Mouse (Mus musculus) cerebellum, adult 11-12 months (tissue): ENCODE results near the gene Myo19.

ENCODE experiments used
- DNase-seq: peaks from one replicate; pipeline ENCODE4 v3.0.0; 2022

The Myo19 gene

GRCm38 (mm10) chr11:84886767-84887511 lies 7.0 kb downstream of the Myo19 start:
- DNase-seq = no peak

- no peak for DNase-seq
Measured at GRCm38 (mm10) chr11:84888025-84888424, 8.1 kb downstream of the Myo19 start.

DNA sequence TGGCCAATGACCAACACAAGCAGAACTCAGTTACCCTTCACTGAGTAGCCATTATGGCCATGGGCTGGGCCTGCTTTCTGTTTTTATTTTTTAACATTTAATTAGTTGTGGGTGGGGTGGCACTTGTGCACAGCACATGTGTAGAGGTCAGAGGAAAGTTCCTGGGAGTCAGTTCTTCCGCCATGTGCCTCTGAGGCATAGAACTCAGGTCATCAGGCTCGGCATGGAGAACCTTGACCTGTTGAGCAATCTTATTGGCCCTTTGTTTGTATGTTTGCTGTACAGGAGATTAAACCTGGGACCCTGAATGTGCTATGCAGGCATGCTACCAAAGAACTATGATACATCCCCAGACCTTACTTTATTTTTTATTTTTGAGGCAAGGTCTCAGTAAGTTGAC lies 9.5 kb downstream of the Myo19 start:
- DNase-seq = no peak

DNA sequence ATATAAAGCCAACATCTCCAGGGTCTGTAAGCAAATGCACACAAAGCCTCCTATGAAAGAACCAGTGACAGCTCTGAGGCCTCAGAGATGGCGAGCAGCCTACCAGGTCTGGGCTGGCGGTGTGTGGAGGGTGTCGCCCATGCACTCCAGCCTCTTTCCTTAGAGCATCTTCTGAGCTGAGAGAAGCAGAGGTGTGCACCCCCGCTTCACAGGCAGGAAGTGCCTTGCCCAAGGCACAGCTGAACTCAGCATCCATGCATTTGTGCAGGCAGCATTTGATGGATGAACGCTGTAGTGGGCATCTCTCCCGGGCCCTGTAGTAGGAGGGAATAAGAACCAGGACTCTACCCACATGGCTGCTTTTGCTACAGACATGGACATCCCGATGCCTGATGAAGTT lies 11.8 kb downstream of the Myo19 start:
- no peak for DNase-seq

GRCm38 (mm10) chr11:84893113-84893512 lies 13.2 kb downstream of the Myo19 start:
- no peak for DNase-seq

DNA sequence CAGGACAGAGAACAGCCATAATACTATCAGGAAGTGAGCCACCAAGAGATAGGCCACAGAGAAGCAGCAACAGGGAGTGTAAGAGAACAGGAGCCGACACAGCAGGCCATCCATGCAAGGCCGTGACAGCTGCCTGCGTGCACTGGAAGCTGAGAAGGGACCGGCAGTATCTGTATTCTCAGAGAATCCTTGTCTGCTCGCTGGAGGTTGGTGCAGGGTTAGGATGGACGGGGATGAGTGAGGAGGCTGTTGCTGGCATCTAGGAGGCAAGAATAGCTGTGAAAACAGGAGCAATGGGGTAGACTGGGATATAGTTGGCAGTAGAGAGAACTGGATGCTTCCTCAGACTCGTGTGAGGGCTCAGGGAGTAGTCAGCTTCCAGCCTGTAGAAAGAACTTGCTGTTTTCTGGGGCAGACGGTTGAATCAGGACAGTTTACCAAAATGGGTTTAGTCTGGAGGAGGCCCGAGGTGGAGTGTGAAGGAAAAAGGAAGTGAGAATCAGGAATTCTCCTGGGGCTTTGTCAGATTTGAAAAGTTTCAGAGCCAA lies 24.7 kb downstream of the Myo19 start:
- no peak for DNase-seq

- DNase-seq = no peak
Measured at GRCm38 (mm10) chr11:84907081-84907480, 27.1 kb downstream of the Myo19 start.

- no peak for DNase-seq
Measured at GRCm38 (mm10) chr11:84908480-84908879, 28.5 kb downstream of the Myo19 start.

DNA sequence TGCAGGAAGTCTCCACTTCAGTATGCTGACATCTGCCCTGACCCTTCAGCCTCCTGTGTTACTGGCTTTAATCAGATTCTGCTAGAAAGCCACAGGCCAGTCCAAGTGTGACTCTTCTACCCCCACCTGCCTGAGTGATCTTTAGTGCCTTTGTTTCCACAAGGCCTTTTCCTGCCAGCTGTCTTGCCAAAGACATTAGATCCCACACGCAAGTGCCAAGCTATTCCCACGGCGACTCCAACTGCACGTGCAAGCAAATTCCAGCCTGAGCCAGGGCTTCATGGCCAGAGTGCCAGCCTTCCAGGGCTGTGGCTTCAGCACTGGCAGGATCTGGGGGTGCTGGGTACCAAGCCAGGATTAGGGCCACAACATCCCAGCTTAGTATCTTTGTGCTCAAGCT lies 30.5 kb downstream of the Myo19 start:
- no peak for DNase-seq

DNA sequence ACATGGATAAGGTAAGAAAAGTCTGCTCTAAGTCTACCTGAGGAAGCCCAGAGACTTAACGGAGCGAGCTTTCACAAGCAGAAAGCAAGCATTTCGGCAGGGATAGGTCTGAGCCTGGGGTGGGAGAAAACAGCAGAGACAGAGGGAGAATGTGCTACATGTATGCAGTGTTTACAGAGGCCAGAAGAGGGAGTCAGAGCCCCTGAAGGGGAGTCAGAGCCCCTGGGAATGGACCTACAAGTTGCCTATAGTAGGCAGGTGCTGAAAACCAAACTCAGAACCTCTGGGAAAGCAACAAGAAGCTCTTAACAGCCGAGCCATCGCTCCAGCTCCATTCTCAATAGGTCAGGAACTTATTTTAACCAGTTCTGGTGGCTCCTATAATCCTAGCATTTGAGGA lies 34.7 kb downstream of the Myo19 start:
- no peak for DNase-seq

- peak; percentile 84 for DNase-seq
Measured at GRCm38 (mm10) chr11:84916053-84916702, 36.2 kb downstream of the Myo19 start, which contains the start of gene Znhit3. Gene Znhit3 (minus strand): TSS chr11:84916366.

DNA sequence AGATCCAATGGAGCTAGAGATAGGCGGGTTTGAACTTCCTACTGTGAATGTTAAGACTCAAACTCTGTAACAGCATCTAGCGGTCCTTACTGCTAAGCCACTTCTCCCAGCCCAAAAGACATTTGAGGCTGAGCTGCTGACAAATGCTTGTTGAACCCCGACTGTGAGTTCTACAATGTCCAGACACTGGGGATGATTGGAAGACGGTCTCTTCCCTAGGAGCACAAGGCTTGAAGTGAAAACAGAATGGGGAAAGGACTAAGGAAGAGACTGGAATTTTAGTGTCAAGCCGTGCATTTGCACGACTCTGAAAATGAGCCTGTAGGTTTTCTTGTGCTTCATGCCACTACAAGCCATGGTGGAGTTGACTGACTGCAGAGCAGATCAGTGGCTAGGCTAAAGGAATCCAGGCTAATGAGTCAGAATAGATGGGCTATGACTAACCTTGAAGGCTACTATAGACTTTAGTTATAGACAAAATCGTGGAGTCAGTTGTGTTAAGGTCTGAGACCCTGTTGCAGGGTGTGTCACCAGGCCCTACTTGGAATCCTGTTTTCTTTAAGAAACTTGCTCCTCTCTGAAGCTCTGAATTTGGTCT lies 36.9 kb downstream of the Myo19 start:
- DNase-seq = no peak

GRCm38 (mm10) chr11:84918425-84918824 lies 38.5 kb downstream of the Myo19 start:
- peak; percentile 83 for DNase-seq

- DNase-seq = peak; percentile 20
Measured at GRCm38 (mm10) chr11:84919276-84919675, 39.3 kb downstream of the Myo19 start.

DNA sequence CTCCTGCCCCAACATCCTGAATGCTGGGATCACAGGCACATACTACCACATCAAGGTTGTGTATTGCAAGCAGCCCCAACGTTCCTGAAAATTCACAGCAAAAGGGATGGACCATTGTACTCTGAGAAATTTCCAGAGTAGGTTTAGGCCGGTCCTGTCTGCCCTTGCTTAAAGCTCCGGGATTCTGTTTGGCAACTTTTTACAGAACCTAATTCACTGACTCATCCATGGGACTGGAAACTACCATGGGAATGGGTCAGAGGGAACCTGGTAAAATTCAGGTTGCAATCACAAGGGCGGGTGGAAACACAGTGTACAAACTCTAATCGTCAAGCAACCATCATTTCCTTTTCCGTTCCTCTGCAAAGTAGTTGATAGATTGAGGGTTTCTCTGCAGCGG lies 40.0 kb downstream of the Myo19 start:
- no peak for DNase-seq

DNA sequence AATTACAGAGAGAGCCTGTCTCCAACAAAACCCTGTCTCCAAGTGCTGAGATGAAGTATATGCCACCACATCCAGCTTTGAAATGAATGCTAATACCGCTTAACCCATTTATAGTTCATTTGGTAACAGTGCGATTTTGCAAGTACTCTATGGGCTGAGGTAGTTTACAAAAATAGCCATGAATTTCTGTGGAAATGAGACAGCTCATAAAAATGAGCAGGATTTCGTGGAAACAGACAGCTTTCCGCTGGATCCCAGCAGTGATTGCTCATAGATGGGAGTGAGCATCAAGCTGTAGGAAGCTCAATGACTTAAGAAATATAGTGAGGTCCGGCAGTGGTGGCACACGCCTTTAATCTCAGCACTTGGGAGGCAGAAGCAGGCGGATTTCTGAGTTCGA lies 41.0 kb downstream of the Myo19 start:
- no peak for DNase-seq

GRCm38 (mm10) chr11:84932261-84932660 lies 52.3 kb downstream of the Myo19 start:
- DNase-seq = no peak

DNA sequence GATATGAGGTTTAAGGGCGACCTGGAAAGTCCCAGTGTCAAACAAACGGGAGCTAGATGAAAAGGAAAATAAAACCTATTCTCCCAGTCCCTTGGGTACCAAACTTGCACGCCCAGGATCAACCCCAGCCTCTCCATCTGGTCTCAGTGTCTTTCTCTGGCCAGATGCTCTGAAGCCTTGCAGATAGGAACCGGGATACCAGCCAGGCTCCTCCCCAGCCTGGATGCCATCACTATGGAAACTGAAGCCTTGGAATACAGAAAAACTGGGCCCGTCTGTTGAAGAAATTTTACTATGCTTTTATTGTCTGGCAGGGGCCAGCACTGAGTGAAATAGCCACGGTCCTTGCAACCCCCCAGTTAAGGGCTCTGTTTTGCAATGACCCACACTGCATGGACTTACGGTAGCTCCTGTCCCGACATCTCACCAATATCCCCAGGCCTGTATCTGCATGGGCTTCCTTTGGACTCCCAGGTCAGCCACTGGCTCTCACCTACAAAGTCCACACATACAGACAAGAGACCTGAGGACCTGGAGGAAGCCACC lies 59.6 kb downstream of the Myo19 start:
- no peak for DNase-seq

GRCm38 (mm10) chr11:84940140-84940539 lies 60.2 kb downstream of the Myo19 start:
- no peak for DNase-seq

DNA sequence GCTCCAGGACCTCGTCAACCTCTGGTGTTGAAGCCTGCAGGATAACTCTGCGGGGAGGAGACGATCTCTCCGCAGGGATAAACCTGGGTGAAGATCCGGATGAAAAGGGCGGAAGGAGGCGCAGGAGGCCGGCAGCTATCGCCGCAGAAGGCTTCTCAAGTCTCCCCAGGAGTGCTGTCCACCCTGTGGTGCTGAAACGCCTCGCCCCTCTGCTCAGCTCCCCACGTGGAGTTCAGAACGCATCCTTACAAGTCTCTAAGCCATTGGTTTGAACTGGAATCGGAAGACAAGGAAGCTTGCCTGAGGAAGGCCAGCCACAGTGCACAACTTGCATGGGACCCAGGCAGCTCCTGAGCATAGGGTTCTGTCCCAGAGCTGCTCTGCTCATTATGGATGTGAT lies 64.0 kb downstream of the Myo19 start:
- DNase-seq = no peak

DNA sequence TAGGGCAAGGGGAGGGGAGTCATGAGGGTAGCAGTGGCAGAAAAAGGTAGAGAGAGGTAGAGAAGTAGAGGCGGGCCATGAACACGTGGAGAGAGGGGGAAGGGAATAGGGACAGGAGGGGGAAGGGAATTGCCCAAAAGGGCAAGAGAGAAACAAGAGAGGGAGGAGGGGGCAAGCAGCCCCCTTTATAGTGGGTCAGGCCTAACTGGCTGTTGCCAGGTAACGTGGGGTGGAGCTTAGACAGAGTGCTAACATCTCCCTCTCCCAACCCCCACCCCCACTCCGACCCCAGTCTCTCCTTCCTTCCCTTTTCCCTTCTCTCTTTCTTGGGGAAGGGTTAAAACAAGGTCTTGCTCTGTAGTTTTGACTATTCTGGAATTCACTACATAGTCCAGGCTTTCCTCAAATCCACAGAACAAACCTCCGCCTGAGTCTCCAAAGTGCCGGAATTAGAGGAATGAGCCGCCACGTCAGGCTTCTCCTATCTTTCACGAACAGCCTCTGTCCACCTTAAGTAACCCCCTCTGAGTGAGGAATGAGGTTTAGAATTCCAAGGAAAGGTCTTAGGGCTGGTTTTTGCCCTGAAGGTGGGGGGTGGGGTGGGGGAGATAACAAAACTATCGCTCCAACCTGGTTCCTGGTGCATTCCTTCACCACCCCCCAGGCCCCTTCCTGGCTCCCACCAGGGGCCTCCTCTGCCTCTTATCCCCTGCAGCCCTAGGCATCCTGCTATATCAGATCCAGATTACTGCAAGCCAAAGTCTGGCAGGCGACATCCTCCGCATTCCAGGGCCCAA lies 64.9 kb downstream of the Myo19 start:
- no peak for DNase-seq

- DNase-seq = no peak
Measured at GRCm38 (mm10) chr11:84945841-84946240, 65.9 kb downstream of the Myo19 start.

DNA sequence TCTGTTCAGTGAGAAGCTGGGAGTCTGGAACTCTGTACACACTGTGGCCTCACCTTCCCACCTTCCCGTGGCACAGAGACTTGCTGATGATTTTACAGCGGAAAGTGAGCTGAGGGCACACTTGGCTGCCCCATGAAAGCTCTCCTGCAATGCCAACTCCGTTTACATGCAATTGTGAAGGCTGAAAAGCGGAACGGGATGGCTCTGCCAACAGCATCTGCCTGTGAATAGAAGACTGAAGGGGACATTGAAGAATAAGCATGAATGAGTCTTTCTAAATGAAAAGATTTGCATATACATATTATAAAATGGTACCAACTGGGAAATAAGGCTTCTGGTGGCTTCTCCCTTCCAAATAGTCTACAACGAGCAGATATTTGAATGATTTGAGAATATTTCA lies 67.3 kb downstream of the Myo19 start:
- no peak for DNase-seq
